Mouse (Mus musculus) heart, postnatal 0 days (tissue): ENCODE measurements around the gene AC124502.3. TPM values are rescaled to one million over a fixed set of nuclear protein-coding genes. Genes with fewer than 3 reads are reported as not detected.
A peak's percentile ranks its signal among the peaks of the same experiment; 100 is the strongest.

ENCODE experiments used
- ATAC-seq: fragments of 200-750 bp; cut with Nextera tagmentation; 2 replicates; pipeline ENCODE4 v1.8.0; 2017; ENCODE audit warnings: low read depth, moderate number of reproducible peaks, moderate library complexity; ENCODE audit not compliant: insufficient read depth
- DNase-seq: peaks from one replicate; pipeline ENCODE4 v3.0.0-alpha.2; 2016; ENCODE audit warnings: low spot score
- H3K27ac ChIP-seq: fragments of 300-500 bp; sonication (generic); 2 replicates; pipeline ENCODE4 v1.5.1; 2014; ENCODE audit warnings: low read depth, mild to moderate bottlenecking
- H3K27me3 ChIP-seq: fragments of 300-500 bp; sonication (generic); 2 replicates; pipeline ENCODE4 v1.6.1; 2014; ENCODE audit warnings: low read length, mixed read lengths; ENCODE audit not compliant: control insufficient read depth, insufficient read depth
- H3K36me3 ChIP-seq: fragments of 300-500 bp; sonication (generic); replicated peaks from 2 replicates; pipeline ENCODE4 v1.6.1; 2014; ENCODE audit warnings: low read length, mixed read lengths; ENCODE audit not compliant: control insufficient read depth, insufficient read depth
- H3K4me1 ChIP-seq: fragments of 300-500 bp; sonication (generic); 2 replicates; pipeline ENCODE4 v1.6.1; 2014; ENCODE audit warnings: antibody characterized with exemption; ENCODE audit not compliant: control insufficient read depth, insufficient read depth
- H3K4me2 ChIP-seq: fragments of 300-500 bp; sonication (generic); 2 replicates; pipeline ENCODE4 v1.6.1; 2014; ENCODE audit warnings: low read depth, mild to moderate bottlenecking, low read length, moderate library complexity
- H3K4me3 ChIP-seq: fragments of 300-500 bp; sonication (generic); 2 replicates; pipeline ENCODE4 v1.5.1; 2014; ENCODE audit warnings: low read depth, low read length
- H3K9ac ChIP-seq: fragments of 300-500 bp; sonication (generic); replicated peaks from 2 replicates; pipeline ENCODE4 v1.6.1; 2014; ENCODE audit warnings: low read depth, low read length, mixed read lengths
- H3K9me3 ChIP-seq: fragments of 300-500 bp; sonication (generic); replicated peaks from 2 replicates; pipeline ENCODE4 v1.6.1; 2016; ENCODE audit warnings: low read length; ENCODE audit not compliant: control insufficient read depth
- CTCF ChIP-seq: IDR thresholded peaks from 2 replicates; pipeline ENCODE4 v1.5.1; 2016; ENCODE audit warnings: antibody characterized with exemption, control low read depth, low read depth
- EP300 ChIP-seq: IDR thresholded peaks from 2 replicates; pipeline ENCODE4 v1.6.1; 2016; ENCODE audit warnings: antibody characterized with exemption, low read depth
- WGBS: fragments of 180-500 bp; shearing (Covaris S2); extraction: QIAGEN DNeasy Blood & Tissue Kit; methylation state at CpG from one replicate; pipeline ENCODE4 v1.1.7; 2014; 5-methylcytosine and 5-hydroxymethylcytosine counted together
- polyA plus RNA-seq: library from polyadenylated mRNA; unstranded; fragments of >200 nt; fragmentation: Nextera tagmentation; extraction: Ambion mirVana; gene quantifications from 2 replicates; pipeline ENCODE4 v1.2.1, GENCODE M21; 2015
- total RNA-seq: library from RNA; depleted of rRNA; stranded (reverse); fragments of >200 nt; gene quantifications from 2 replicates; pipeline ENCODE4 v1.2.3, GENCODE M21; 2014; ENCODE audit warnings: low replicate concordance

AC124502.3 gene
- total and polyA plus RNA-seq, 2 experiments from 2014 or later = 1.4 TPM; not detected in 1

GRCm38 (mm10) chr19:5051031-5051430 lies 12.3 kb downstream of the AC124502.3 start:
- WGBS = 5% methylated on average over 17 of the region's 17 CpGs
- peak overlapping the region; percentile 29 for H3K4me3 ChIP-seq
- peaks cover 10% of the 10 kb centered on the region for H3K4me1 ChIP-seq
- peaks cover 17% of the 10 kb centered on the region; the same call in 1 of the 2 replicates for H3K27me3 ChIP-seq
- no peak for TF ChIP-seq EP300
- H3K9ac ChIP-seq = no peak overlapping the region
- H3K27ac ChIP-seq = peak overlapping the region; percentile 46
- H3K36me3 ChIP-seq = peaks cover 38% of the 10 kb centered on the region
- peak; percentile 22 for ATAC-seq
- no peaks in the 10 kb centered on the region for H3K9me3 ChIP-seq
- DNase-seq = no peak
- H3K4me2 ChIP-seq = peak overlapping the region; percentile 51

- H3K4me2 ChIP-seq = peak overlapping the region; percentile 51
- peaks cover 10% of the 10 kb centered on the region for H3K4me1 ChIP-seq
- 56% methylated on average over 3 of the region's 3 CpGs for WGBS
- H3K27ac ChIP-seq = no peak overlapping the region
- no peak overlapping the region for H3K9ac ChIP-seq
- DNase-seq (no peak), ATAC-seq (no peak)
- H3K9me3 ChIP-seq = no peaks in the 10 kb centered on the region
- H3K36me3 ChIP-seq = peaks cover 33% of the 10 kb centered on the region
- no peak for TF ChIP-seq EP300
- no peak for TF ChIP-seq CTCF
- H3K4me3 ChIP-seq = peak overlapping the region; percentile 29
- peaks cover 17% of the 10 kb centered on the region; the same call in 1 of the 2 replicates for H3K27me3 ChIP-seq
Measured at GRCm38 (mm10) chr19:5051515-5051914, 12.8 kb downstream of the AC124502.3 start.

GRCm38 (mm10) chr19:5052166-5052822 lies 13.6 kb downstream of the AC124502.3 start:
- Histone ChIP-seq H3K36me3 (peaks cover 25% of the 10 kb centered on the region), H3K9me3 (no peaks in the 10 kb centered on the region), H3K4me3 (no peak overlapping the region), H3K27ac (no peak overlapping the region), H3K4me1 (peaks cover 10% of the 10 kb centered on the region), H3K27me3 (peaks cover 17% of the 10 kb centered on the region; the same call in 1 of the 2 replicates), H3K4me2 (peak overlapping the region; percentile 5; the same call in 1 of the 2 replicates), H3K9ac (no peak overlapping the region)
- WGBS = 39% methylated on average over 25 of the region's 25 CpGs
- no peak for TF ChIP-seq CTCF
- no peak for TF ChIP-seq EP300
- ATAC-seq = no peak
- DNase-seq = no peak

- TF ChIP-seq CTCF (no peak), EP300 (no peak)
- ATAC-seq = no peak
Measured at GRCm38 (mm10) chr19:5052853-5053252, 14.2 kb downstream of the AC124502.3 start.

GRCm38 (mm10) chr19:5053909-5054308 lies 15.2 kb downstream of the AC124502.3 start:
- TF ChIP-seq CTCF = peak; percentile 55
- no peak for TF ChIP-seq EP300
- H3K27me3 ChIP-seq = peaks cover 17% of the 10 kb centered on the region; the same call in 1 of the 2 replicates
- H3K36me3 ChIP-seq = peaks cover 9% of the 10 kb centered on the region
- no peaks in the 10 kb centered on the region for H3K9me3 ChIP-seq
- H3K4me3 ChIP-seq = no peak overlapping the region
- no peak overlapping the region for H3K4me2 ChIP-seq
- H3K27ac ChIP-seq = no peak overlapping the region
- ATAC-seq = no peak
- no peak overlapping the region for H3K9ac ChIP-seq
- 28% methylated on average over 9 of the region's 9 CpGs for WGBS
- H3K4me1 ChIP-seq = peaks cover 13% of the 10 kb centered on the region
- no peak for DNase-seq

More at GRCm38 (mm10) chr19:5052853-5053252, 14.2 kb downstream of the AC124502.3 start:
- Histone ChIP-seq H3K9ac (no peak overlapping the region), H3K27me3 (peaks cover 17% of the 10 kb centered on the region; the same call in 1 of the 2 replicates), H3K9me3 (no peaks in the 10 kb centered on the region), H3K4me2 (no peak overlapping the region), H3K4me1 (peaks cover 10% of the 10 kb centered on the region), H3K4me3 (no peak overlapping the region), H3K36me3 (peaks cover 20% of the 10 kb centered on the region), H3K27ac (no peak overlapping the region)
- 70% methylated on average over 17 of the region's 17 CpGs for WGBS
- DNase-seq = no peak
